Mouse (Mus musculus) embryo, embryonic 10.5 days (tissue): Measurements from ENCODE around the gene 3110040M04Rik.
"Not testable (repeated sequence)": the region's sequence is repeated elsewhere in the genome, so short reads cannot be mapped to it uniquely, and the experiment has no call there.

Experiments
- DNase-seq: peaks from one replicate; pipeline ENCODE4 v3.0.0-alpha.2; 2015; ENCODE audit warnings: low spot score

The 3110040M04Rik gene

GRCm38 (mm10) chr1:151203818-151204217 lies at the start of gene 3110040M04Rik:
Gene 3110040M04Rik, plus strand, starts transcription at chr1:151204121.
- DNase-seq: not testable (repeated sequence)

- not testable (repeated sequence) for DNase-seq
Measured at GRCm38 (mm10) chr1:151154131-151154530, 49.8 kb upstream of the 3110040M04Rik start.

GRCm38 (mm10) chr1:151156129-151156528 lies 47.8 kb upstream of the 3110040M04Rik start:
- DNase-seq: no peak

- DNase-seq: no peak
Measured at GRCm38 (mm10) chr1:151156777-151157632, 46.9 kb upstream of the 3110040M04Rik start.

GRCm38 (mm10) chr1:151157963-151158856 lies 45.7 kb upstream of the 3110040M04Rik start:
- peak; percentile 42 for DNase-seq

- no peak for DNase-seq
Measured at GRCm38 (mm10) chr1:151158857-151159510, 44.9 kb upstream of the 3110040M04Rik start.

- DNase-seq: peak; percentile 20
Measured at GRCm38 (mm10) chr1:151166031-151166430, 37.9 kb upstream of the 3110040M04Rik start.

GRCm38 (mm10) chr1:151167297-151168047 lies 36.4 kb upstream of the 3110040M04Rik start:
- DNase-seq: peak; percentile 24

GRCm38 (mm10) chr1:151168637-151169036 lies 35.3 kb upstream of the 3110040M04Rik start:
- DNase-seq: no peak

GRCm38 (mm10) chr1:151171572-151172461 lies 32.1 kb upstream of the 3110040M04Rik start:
- DNase-seq: no peak

GRCm38 (mm10) chr1:151177030-151177936 lies 26.6 kb upstream of the 3110040M04Rik start:
- peak; percentile 77 for DNase-seq

GRCm38 (mm10) chr1:151177937-151178271 lies 26.0 kb upstream of the 3110040M04Rik start:
- no peak for DNase-seq

- DNase-seq: peak; percentile 61
Measured at GRCm38 (mm10) chr1:151178505-151179083, 25.3 kb upstream of the 3110040M04Rik start.

GRCm38 (mm10) chr1:151180167-151180566 lies 23.8 kb upstream of the 3110040M04Rik start:
- DNase-seq: no peak

GRCm38 (mm10) chr1:151182266-151182665 lies 21.7 kb upstream of the 3110040M04Rik start, which contains the start of gene Gm47985:
Gene Gm47985, plus strand, starts transcription at chr1:151182537.
- DNase-seq: not testable (repeated sequence)

GRCm38 (mm10) chr1:151186186-151186585 lies 17.7 kb upstream of the 3110040M04Rik start:
- DNase-seq: not testable (repeated sequence)

GRCm38 (mm10) chr1:151186879-151187424 lies 17.0 kb upstream of the 3110040M04Rik start:
- not testable (repeated sequence) for DNase-seq

GRCm38 (mm10) chr1:151188469-151188868 lies 15.5 kb upstream of the 3110040M04Rik start:
- DNase-seq: no peak
